Mouse (Mus musculus) forebrain, embryonic 11.5 days (tissue): ENCODE data around the gene Prss34. TPM values are rescaled to one million over a fixed set of nuclear protein-coding genes. Genes with fewer than 3 reads are reported as not detected.

Experiments used
- ATAC-seq: fragments of 200-750 bp; cut with Nextera tagmentation; replicated peaks from 2 replicates; pipeline ENCODE4 v1.8.0; 2017; ENCODE audit warnings: moderate TSS enrichment; ENCODE audit not compliant: low FRiP score
- DNase-seq: peaks from one replicate; pipeline ENCODE4 v3.0.0-alpha.2; 2017; ENCODE audit warnings: low spot score
- H3K27ac ChIP-seq: fragments of 300-500 bp; sonication (generic); 2 replicates; pipeline ENCODE4 v1.5.1; 2014; ENCODE audit warnings: low read depth, low read length
- H3K27me3 ChIP-seq: fragments of 300-500 bp; sonication (generic); 2 replicates; pipeline ENCODE4 v1.6.1; 2014; ENCODE audit warnings: mild to moderate bottlenecking, low read length, mixed read lengths; ENCODE audit not compliant: control insufficient read depth, insufficient read depth
- H3K36me3 ChIP-seq: fragments of 300-500 bp; sonication (generic); 2 replicates; pipeline ENCODE4 v1.6.1; 2014; ENCODE audit warnings: mild to moderate bottlenecking, low read length, moderate library complexity, mixed read lengths; ENCODE audit not compliant: control insufficient read depth, insufficient read depth
- H3K4me1 ChIP-seq: fragments of 300-500 bp; sonication (generic); replicated peaks from 2 replicates; pipeline ENCODE4 v1.6.1; 2014; ENCODE audit warnings: low read length, mixed read lengths; ENCODE audit not compliant: control insufficient read depth, insufficient read depth
- H3K4me2 ChIP-seq: fragments of 300-500 bp; sonication (generic); 2 replicates; pipeline ENCODE4 v1.6.1; 2014; ENCODE audit warnings: low read depth, mild to moderate bottlenecking, low read length, moderate library complexity, mixed read lengths; ENCODE audit not compliant: severe bottlenecking
- H3K4me3 ChIP-seq: fragments of 300-500 bp; sonication (generic); 2 replicates; pipeline ENCODE4 v1.5.1; 2014; ENCODE audit warnings: low read depth, low read length
- H3K9ac ChIP-seq: fragments of 300-500 bp; sonication (generic); 2 replicates; pipeline ENCODE4 v1.6.1; 2014; ENCODE audit warnings: low read length
- H3K9me3 ChIP-seq: fragments of 300-500 bp; sonication (generic); 2 replicates; pipeline ENCODE4 v1.6.1; 2016; ENCODE audit warnings: low read length, mixed read lengths; ENCODE audit not compliant: control insufficient read depth
- WGBS: fragments of 180-500 bp; shearing (Covaris S2); extraction: QIAGEN DNeasy Blood & Tissue Kit; methylation state at CpG from one replicate; pipeline ENCODE4 v1.1.7; 2014; 5-methylcytosine and 5-hydroxymethylcytosine counted together
- polyA plus RNA-seq: library from polyadenylated mRNA; unstranded; fragments of >200 nt; fragmentation: Nextera tagmentation; extraction: Ambion mirVana; gene quantifications from 2 replicates; pipeline ENCODE4 v1.2.1, GENCODE M21; 2014

Gene Prss34
- polyA plus RNA-seq: not detected in 2 replicates

DNA sequence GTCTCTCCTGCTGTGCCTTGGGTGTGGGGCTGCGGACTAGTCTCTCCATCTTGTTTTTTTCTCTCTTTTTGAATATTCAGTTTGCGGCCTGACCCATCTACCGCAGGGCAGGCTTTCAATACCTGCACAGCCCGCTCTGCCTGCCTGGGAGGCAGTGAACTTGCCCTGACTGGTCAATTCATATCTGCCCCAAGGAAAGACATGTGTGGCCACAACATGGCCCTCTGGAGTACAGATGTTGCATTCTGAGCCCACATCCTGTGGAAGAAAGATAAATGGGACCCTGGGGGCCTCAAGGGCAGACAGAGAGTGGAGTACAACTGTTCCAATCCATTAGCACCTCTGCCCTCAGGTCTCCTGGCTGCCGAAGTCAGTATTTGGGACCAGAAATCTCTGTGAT, at the start of gene Prss34:
Gene Prss34, plus strand, starts transcription at position 301 of the 400 bp plus-strand sequence.
- ATAC-seq (no peak), DNase-seq (no peak)
- H3K4me1 ChIP-seq: no peaks in the 10 kb centered on the region
- no peak within 1 kb of the TSS for H3K27ac ChIP-seq
- no peak within 1 kb of the TSS for H3K4me2 ChIP-seq
- 93% methylated on average over 5 of the region's 5 CpGs for WGBS
- no peak within 1 kb of the TSS for H3K9ac ChIP-seq
- no peaks in the 10 kb centered on the region for H3K9me3 ChIP-seq
- H3K27me3 ChIP-seq: no peaks in the 10 kb centered on the region
- no peaks in the 10 kb centered on the region for H3K36me3 ChIP-seq
- H3K4me3 ChIP-seq: no peak within 1 kb of the TSS

DNA sequence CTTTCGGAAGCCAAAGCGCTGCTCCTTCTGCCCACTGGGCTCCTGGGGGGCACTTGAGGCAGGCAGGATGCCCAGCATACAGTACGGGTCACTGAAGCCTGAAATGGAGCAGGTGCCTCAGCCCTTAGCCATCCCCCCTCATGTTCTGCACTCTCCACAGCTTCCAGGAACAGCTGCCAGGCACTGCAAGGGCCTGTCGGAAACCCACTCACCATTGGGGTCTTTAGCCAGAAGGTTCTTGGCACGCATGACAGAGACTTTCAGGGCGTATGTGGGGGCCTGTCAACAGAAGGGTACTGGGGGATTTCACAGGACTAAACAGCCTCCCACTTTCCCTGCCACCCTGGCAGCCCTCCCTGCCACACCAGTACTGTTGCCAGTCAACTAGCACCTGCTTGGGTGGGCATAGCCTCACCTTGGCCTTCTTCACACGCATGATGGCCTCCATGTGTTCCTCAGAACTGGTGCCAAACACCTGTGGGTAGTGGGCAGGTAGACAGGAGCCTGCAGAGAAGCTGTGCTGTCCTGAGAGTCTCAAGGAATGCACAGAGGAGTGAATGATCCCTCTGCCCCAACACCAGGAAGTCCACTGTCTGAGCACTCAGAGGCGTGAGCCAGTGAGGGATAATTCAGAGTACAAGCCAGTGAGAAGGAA, 47.9 kb upstream of the Prss34 start:
- Histone ChIP-seq H3K4me1 (peaks cover 13% of the 10 kb centered on the region), H3K27ac (no peak overlapping the region), H3K4me3 (no peak overlapping the region), H3K9ac (no peak overlapping the region), H3K4me2 (no peak overlapping the region), H3K9me3 (no peaks in the 10 kb centered on the region), H3K36me3 (no peaks in the 10 kb centered on the region), H3K27me3 (peaks cover 8% of the 10 kb centered on the region)
- DNase-seq (no peak), ATAC-seq (no peak)
- 78% methylated on average over 8 of the region's 8 CpGs for WGBS

DNA sequence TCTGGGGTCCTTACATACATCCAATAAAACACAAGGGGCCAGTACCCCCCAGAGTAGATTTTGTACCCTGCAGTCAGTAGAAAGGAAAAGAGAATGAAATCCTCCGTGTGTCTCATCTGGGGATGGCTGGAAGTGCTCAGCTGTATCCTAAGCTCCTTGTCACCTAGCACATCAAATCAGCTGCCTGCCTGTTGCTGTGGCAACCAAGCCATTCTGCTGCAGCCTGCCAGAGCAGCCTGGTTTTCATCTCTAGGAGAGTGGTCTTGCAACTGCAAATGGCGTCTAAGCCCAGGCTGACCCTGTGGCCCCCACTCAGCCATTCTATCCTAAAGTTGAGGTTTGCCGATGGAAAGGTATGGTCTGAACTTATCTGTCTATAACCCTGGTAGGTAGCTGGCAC, 45.6 kb upstream of the Prss34 start:
- H3K4me1 ChIP-seq: peaks cover 22% of the 10 kb centered on the region
- H3K36me3 ChIP-seq: no peaks in the 10 kb centered on the region
- no peaks in the 10 kb centered on the region for H3K9me3 ChIP-seq
- no peak overlapping the region for H3K4me3 ChIP-seq
- H3K4me2 ChIP-seq: no peak overlapping the region
- DNase-seq (no peak), ATAC-seq (no peak)
- peaks cover 19% of the 10 kb centered on the region for H3K27me3 ChIP-seq
- 31% methylated on average over 3 of the region's 3 CpGs for WGBS
- H3K27ac ChIP-seq: no peak overlapping the region
- no peak overlapping the region for H3K9ac ChIP-seq

DNA sequence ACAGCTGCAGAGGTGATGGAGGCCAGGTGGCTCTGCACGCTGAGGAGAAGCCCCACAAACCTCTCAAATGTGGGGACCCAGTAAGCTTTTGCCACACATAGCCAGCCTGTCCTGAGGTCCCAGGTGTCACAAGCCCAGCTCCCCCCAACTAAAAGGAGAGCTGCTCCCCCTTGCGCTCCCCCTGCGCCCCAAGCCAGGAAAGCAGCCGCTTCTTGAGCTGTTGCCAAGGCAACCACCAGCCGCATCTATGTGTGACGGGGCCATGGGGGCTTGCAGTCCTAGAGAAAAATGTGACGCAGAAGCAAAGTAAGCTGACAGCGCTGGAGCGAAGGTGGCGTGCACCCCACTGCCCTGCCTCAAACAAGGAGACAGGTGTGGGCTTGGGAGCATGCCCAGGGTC, 44.4 kb upstream of the Prss34 start:
- H3K4me1 ChIP-seq: peaks cover 24% of the 10 kb centered on the region
- H3K4me2 ChIP-seq: no peak overlapping the region; the same call in 1 of the 2 replicates
- H3K9me3 ChIP-seq: no peaks in the 10 kb centered on the region
- no peak overlapping the region for H3K9ac ChIP-seq
- H3K36me3 ChIP-seq: no peaks in the 10 kb centered on the region
- peaks cover 19% of the 10 kb centered on the region for H3K27me3 ChIP-seq
- ATAC-seq (no peak), DNase-seq (no peak)
- WGBS: 33% methylated on average over 10 of the region's 10 CpGs
- no peak overlapping the region for H3K4me3 ChIP-seq
- no peak overlapping the region for H3K27ac ChIP-seq

DNA sequence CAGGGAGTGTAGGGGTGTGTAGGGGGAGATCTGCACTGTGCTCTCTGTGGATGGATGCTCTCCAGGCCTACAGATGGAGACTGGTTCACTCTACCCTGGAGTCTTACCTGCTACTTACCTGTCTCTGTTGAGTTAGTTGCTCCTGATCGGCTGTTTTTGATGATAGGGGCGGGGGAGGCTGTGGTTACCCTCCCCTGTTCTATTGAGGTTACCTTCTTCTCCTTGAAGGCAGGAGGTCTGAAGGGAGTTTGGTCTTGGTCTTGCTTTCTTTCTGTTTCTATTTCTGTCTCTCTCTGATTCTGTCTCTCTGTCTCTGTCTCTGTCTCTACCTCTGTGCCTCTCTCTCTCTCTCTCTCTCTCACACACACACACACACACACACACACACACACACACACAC, 43.1 kb upstream of the Prss34 start:
- DNase-seq (no peak), ATAC-seq (no peak)
- Histone ChIP-seq H3K9me3 (no peaks in the 10 kb centered on the region), H3K4me3 (no peak overlapping the region), H3K4me1 (peaks cover 24% of the 10 kb centered on the region), H3K4me2 (no peak overlapping the region), H3K27ac (no peak overlapping the region), H3K9ac (no peak overlapping the region), H3K36me3 (peaks cover 3% of the 10 kb centered on the region; the same call in 1 of the 2 replicates), H3K27me3 (peaks cover 19% of the 10 kb centered on the region)
- 72% methylated on average over 2 of the region's 2 CpGs for WGBS

DNA sequence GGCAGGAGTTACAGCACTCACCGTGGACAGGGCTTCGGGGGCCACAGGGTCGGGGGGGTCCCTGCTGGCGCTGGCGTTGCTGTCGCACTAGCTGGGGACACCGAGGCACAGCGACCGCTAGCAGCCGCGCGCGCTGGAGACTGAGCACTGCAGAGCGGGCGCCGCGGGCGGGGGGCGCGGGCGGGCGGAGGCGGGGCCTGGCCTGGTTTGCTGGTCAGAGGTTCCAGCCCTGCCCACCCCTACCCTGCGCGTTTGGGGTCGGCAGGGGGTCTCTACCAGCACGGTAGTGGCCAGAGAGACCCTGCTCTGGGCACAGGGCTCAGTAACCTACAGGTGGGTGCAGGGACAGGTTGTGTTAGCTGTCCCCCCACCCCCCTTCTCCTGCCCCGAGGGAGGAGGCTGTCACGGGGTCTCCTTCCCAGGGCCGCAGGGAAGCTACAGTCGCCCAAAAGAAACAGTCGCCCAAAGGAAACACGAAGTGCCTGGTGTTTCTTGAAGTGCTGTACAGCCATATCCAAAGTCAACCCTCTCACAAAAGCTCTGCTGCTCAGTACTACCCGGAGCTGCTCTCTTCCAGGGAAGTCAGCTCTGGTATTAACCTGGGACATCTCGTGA, 41.9 kb upstream of the Prss34 start, which contains the start of gene Baiap3:
Gene Baiap3, minus strand, starts transcription at position 225 of the 615 bp plus-strand sequence.
- peak; percentile 63 for ATAC-seq
- DNase-seq: peak; percentile 74
- peak within 1 kb of the TSS; percentile 26 for H3K4me3 ChIP-seq
- H3K9me3 ChIP-seq: no peaks in the 10 kb centered on the region
- H3K4me2 ChIP-seq: peak within 1 kb of the TSS; percentile 50
- no peak within 1 kb of the TSS for H3K27ac ChIP-seq
- peaks cover 3% of the 10 kb centered on the region; the same call in 1 of the 2 replicates for H3K36me3 ChIP-seq
- peaks cover 24% of the 10 kb centered on the region for H3K4me1 ChIP-seq
- WGBS: 4% methylated on average over 35 of the region's 35 CpGs
- H3K27me3 ChIP-seq: peaks cover 19% of the 10 kb centered on the region
- H3K9ac ChIP-seq: peak within 1 kb of the TSS; percentile 23; the same call in 1 of the 2 replicates

DNA sequence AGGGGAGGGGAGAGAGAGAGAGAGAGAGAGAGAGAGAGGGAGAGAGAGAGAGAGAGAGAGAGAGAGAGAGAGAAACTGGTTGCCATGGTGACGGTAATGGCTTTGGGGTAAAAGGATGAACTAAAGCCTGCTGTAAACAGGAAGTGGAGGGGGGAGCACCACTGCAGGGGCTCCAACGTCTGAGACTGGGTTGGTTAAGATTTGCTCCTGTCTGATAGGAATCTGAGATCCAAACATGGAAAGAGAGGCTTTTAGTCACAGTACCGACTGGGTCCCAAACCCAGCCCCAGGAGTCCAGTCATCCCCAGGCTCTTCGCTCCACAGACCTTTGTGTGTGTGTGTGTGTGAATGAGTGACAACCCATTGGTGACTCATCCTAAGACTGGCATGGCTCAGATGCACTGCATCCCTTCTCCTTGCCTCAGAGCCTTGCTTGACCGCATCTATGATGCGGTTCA, 40.4 kb upstream of the Prss34 start:
- Histone ChIP-seq H3K9ac (no peak overlapping the region), H3K36me3 (peaks cover 8% of the 10 kb centered on the region), H3K4me1 (peaks cover 21% of the 10 kb centered on the region), H3K9me3 (no peaks in the 10 kb centered on the region), H3K4me2 (no peak overlapping the region), H3K4me3 (no peak overlapping the region), H3K27me3 (peaks cover 19% of the 10 kb centered on the region), H3K27ac (no peak overlapping the region)
- 69% methylated on average over 6 of the region's 6 CpGs for WGBS
- no peak for ATAC-seq
- DNase-seq: no peak

DNA sequence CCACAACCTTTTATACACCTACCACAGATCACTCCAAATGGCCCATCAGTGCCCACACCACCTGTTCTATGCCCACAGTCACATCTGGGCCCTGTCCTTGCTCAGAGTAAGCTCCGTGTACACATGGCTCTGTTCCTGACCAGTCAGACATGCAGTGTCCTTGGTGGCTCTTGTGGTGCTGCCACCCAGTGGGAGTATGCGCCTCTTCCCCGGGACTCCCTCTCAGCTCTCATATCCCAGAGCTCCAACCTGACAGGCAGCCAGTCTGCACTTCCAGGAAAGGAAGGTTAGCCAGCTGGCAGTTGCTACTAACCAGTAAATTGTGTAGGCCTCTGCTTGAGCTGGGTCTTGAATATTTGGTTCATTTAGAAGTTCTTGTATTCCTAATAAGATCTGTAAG, 33.7 kb upstream of the Prss34 start:
- 84% methylated on average over 3 of the region's 3 CpGs for WGBS
- no peak overlapping the region for H3K4me2 ChIP-seq
- no peak overlapping the region for H3K27ac ChIP-seq
- DNase-seq (no peak), ATAC-seq (no peak)
- H3K4me3 ChIP-seq: no peak overlapping the region
- H3K36me3 ChIP-seq: peaks cover 51% of the 10 kb centered on the region
- no peak overlapping the region for H3K9ac ChIP-seq
- H3K27me3 ChIP-seq: no peaks in the 10 kb centered on the region
- no peaks in the 10 kb centered on the region for H3K9me3 ChIP-seq
- no peaks in the 10 kb centered on the region for H3K4me1 ChIP-seq
